Mouse (Mus musculus) thymus, postnatal 36 days (tissue): ENCODE measurements at regions not wholly inside any gene's neighbourhood (a gene's known extent, or its start where the extent isn't known, plus 50 kb on each side); places are given as distances from the start of the nearest gene placed in this dataset.
"Not testable (repeated sequence)": the region's sequence is repeated elsewhere in the genome, so short reads cannot be mapped to it uniquely, and the experiment has no call there.

Experiments
- DNase-seq, 2 experiments: peaks; one replicate each; pipeline ENCODE4 v3.0.0; 2022; ENCODE audit warnings: mixed read lengths in 2 of 2

DNA sequence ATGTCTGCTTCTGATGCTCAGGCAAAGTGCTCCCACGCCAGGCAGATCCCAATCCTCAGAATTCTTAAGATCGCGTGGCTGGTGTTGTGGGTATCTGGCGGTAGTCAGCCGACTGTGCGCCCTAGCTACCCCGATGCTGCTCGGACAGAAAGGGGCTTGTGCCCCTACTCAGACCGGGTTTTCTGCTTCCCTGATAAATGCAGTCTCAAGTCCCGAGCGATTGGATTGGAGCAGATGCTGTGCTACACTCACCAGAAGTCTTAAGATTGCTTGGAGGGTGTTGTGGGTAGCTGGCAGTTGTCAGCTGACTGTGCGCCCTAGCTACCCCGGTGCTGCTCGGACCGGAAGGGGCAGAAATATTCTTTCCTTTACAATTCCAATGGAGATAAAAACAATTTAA, 99.3 kb downstream of the Gm7489 start:
- not testable (repeated sequence) for DNase-seq

DNA sequence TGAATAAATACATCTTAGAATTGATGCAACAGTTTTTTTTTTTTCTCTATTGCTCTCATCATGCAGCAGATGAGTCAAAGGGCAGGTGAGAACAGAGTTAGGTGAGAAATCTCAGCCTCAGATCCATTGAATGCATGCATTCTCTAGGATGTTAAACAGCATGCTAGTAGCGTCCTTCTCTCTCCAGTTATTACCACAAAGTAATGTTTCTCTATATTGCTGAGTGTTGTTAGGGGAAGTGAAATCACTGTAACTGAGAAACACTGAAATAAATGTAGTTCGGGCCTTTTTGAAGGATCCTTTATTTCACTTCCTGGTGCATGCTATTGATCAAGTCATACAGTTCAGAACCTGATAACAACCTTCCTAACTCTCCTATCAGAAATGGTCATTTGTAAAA, 105.2 kb downstream of the Gm7489 start:
- DNase-seq, result no peak

DNA sequence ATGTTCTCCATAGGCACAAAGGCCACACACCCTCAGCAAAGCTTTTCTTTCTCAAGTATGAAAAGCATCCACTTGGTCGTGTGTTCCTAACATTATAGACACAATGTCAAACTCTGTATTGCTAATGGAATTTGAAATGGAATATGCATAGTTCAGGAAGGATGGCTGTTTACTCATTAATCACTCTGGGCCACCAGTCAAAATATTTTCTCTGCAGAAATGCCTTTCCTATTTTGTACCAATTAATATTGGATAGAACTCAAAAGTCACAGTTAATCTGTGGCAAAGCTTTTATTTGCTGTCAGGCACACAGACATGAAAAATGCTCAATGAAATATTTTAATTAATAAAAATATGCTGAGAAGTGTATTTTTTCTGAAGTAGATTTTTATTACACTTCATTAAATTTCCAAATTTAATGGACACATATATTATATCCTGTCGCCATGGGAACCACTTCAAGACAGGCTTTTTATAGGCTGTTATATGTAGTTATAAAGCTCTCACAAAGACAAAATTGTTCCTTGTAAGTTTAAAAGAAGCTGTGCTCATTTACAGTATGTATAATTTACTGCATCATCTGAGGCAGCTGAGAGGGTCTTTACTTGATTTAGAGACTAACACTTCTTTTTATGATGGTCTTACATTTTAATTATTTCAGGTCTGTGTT, 110.6 kb downstream of the Gm7489 start:
- DNase-seq, result no peak

DNA sequence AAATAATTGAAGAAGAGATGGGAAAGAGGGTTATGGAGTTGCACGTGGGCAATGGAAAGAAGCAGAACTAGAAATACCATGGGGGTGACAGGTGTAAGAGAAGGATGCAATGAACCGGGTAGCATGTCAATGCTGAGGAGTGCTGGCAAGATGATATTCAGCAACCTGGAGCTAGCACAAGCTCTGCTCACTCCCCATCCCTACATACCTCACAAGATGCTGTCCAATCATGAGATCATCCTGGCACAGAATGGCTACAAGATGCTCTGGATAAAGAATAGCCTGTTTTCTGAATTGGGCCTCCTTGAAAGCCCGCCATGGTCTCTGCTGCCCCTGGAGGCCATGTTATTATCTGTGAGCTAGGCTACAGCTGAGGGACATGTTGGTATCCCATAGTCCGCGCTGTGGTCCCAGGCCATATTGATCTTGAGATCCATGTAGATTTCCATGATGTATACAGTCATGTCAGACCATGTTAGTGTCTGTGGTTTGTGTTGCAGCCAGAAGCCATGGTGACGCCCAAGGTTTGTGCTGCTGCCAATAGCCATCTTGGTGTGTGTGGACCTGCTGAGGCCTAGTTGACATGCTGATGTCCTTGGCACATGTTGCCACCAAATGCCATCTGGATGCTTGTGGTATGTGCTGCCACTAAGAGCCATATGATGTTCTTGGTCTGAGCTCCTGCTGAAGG, 114.0 kb downstream of the Gm7489 start:
- DNase-seq, result no peak

DNA sequence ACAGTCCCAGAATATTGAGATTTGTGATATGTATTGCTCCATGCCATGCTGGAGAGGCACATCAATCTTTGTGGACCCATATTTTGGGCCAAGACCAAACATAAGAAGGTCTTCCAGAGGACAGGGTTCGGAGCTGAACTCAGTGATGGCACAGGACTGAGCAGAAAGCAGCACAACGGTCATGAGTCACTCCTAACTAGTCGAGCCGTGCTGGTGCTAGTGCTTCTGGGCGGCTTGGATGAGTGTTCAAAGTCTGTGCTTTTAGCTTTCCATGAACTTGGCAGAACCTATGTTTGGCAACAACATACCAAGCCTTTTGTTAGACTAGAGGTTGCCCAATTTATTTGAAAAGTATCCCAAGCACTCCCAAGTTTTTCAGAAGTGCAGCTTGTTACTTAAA, 149.1 kb downstream of the Gm7489 start:
- DNase-seq, result no peak

DNA sequence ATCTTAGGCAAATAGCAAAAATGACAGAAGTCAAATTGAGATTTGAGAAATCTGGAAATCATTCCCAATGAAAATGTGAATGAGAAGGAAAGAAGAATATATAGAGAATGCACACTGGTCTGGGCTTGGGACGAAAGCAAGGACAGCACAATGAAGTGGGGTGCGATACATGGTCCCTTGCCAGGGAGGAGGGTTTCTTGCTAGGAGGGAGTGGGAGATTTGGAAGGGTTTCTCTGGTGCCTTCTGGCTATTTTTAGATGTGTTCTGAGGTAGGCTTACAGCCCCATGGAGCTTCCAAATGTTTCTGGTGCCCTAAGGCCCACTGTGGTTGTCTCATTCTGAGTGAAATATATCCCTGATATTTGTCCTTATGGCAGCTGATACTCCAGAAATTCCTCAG, 166.0 kb downstream of the Gm7489 start:
- no peak for DNase-seq

DNA sequence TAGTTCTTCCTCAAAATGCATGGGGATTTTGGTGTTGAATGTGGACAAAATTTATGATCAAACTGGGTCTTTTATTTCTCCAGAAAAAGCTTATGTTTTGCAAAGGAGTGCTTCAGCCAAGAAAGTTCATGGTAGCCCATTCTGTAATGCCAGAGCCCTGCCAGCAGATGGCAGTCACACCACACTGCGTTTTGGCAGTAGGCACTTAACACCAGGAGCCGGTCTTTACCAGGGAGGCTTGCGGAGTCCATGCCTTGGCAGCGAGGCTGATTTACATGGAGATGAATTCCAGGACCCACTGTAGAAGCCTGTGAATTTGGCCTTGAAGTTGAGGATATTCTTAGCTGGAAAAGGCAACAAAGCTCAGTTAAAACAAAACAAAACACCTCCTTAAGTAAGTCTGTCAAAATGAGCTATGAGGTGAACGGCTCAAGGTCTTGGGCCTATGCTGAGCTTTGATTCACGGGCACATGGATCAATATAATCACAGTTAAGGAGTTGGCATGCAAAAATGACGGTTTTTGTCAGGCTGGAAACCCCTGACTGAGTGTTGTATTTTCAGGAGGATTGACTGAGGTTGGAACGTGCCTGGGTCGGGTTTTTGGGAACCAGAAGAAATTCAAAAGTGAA, 185.4 kb downstream of the Gm7489 start:
- DNase-seq, result peak in 1 of 2 experiments; percentile 3

DNA sequence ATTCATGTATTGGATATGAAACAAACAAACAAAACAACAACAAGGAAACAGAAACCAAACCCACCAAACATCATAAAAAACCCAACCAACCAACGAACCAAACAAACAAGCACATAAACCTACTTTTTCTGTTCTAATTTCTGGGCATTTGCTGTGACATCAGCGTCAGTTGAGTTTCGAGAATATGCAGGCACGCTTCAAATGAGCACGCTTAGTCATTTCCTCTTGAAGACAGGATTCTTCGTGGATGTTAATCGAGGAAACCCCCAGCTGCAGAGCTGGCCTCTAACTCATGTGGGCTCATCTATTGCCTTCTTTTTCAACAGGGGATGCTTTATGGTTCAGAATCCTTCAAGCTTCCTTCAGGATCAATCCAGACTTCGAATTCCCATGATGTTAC, 187.0 kb downstream of the Gm7489 start:
- no peak for DNase-seq

DNA sequence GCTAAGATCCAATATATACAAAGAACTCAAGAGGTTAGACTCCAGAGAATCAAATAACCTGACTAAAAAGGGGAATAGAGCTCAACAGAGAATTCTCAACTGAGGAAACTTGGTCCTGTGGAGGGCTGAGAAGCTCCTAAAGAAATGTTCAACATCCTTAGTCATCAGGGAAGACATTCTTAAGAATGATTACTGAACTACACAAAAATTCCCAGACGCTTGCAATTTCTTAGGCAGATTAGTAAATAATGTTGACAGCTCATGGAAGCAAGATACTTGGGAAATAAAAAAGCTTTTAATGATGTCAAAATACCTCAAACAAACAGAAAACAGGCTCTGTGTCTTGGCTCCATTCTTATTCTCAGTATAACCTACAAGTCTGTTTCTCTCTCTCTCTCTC, 206.6 kb downstream of the Gm7489 start:
- DNase-seq, result no peak

DNA sequence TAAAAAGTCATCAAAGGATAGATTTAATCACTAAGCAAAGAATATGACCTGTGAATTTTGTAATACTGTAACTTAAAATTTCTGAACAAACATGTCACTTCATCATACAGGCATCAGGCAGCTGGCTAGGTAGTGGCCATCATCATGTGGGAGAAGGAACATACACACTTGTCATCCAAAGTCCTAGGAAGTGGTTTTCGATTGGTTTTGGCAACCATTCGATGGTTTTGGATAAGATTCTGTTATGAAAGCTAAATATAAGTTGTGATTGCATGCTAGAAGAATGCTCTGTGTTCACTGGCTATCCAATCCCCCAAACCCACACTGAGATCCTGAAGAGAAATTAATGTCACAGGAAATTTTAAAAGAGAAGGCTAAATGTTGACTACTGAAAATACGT, 207.7 kb downstream of the Gm7489 start:
- no peak for DNase-seq

DNA sequence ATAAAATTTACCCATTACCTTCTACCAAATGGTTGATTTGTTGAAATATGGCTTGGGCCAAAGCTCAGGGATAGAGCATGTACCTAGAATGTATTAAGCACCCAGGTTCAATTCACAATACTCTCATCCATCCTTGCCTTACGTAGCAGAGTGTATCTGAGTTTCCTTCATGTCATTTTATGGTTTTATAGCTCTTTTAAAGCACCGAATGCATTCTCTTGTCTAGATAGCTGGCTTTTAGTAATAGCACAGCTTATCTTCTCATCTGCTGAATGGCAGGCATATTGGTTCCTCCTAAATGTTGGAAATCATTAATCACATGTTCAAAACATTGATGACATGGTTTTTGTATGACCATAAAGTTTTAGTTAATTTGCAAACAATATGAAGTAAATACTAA, 212.8 kb downstream of the Gm7489 start:
- DNase-seq, result no peak

DNA sequence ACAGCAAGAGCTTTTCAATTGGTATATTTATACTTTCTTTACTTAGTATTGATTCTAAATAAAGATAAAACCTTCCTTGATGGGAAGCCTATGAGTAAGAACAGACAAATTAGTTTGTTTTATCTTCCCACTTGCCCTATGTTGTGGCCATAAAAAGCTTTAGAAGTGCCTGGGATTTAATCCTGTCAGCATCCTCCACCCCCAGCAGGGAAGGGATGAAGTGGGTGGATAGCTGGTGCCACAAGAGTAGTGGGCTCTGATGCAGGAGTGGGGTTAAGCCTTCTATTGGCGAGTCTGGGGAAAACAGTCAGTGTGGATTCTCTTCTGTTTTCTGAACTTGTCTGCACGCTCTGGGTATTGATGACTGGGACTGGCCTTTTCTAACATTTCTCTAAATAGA, 227.7 kb downstream of the Gm7489 start:
- DNase-seq, result no peak

DNA sequence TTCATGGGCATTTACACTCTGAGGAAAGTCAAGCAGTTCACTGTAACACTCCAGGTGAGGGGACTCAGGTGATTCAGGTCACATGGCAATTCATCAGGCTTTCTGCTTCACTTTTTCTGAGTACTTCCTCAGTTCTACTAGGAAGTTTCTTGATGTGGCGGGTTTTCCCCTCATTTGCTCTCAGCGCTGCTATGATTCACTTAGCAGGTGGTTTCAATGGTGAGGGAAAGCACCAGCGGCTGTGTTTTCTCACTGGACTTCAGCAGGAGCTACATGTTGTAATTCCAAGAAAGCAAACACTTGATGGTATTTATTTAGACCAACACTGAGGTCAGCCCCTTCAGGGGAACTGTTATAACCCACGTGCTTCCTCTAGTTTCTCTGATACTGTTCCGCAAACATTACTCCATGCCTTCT, 229.4 kb downstream of the Gm7489 start:
- no peak for DNase-seq

DNA sequence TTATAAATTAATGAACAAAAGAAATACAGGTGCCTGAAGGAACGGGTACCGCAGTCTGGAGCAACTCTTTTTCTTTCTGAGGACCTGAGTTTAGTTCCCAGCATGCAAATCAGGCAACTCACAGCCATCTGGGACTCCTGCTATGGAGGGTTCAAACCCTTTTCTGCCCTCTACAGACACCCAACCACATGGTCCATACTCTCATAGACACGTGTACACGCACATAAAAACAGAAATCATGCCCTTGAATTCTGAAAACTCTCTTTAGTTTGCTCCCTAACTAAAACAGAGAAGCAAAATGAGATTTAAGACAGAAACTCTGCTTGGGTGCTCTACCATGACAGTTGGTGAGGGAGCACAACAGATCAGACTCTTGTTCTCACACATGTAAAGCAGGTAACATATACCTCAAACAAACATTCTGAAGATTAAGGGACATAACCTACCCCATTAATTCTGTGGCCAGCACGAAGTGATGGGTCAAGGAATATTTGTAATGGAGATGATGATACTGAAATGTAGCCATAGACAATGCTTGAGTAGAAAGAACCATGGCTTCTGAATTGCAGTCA, 233.3 kb downstream of the Gm7489 start:
- no peak for DNase-seq

DNA sequence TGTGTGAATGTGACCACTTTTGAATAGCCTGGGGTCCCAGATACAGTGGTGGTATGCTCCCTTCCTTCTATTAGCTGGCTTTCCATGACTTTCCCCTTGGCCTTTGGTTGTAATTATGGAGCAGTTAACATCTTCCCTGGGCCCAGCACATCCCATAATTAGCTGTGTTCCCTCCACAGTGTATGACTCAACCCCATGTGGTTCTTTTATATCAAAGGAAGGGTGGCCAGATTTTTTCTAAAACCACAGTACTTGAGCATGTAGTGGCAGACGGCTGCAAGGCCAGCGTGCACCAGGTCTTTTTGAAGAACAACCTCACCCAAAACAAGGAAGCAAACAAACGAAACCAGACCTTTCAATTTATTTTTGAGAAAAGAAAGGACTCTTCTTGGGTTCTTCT, 235.8 kb downstream of the Gm7489 start:
- DNase-seq, result no peak

DNA sequence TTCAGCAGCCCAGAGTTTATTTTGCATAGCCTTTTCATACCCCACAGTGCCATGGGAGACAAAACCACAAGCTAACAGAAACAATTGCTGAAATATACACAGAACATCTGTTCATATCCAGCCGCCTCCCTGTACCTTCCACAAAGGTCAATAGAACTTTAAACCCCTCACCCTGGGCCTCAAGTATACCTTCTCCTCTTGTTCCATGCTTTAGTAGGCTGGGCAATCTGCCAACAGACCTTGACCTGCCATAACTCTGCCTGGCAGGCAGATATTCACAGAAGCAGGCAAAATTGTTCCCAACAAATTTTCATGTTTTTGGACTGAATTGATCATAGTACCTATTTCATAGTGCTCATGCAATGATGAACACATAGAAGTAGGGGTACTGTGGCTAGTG, 279.6 kb downstream of the Gm7489 start:
- DNase-seq, result no peak

DNA sequence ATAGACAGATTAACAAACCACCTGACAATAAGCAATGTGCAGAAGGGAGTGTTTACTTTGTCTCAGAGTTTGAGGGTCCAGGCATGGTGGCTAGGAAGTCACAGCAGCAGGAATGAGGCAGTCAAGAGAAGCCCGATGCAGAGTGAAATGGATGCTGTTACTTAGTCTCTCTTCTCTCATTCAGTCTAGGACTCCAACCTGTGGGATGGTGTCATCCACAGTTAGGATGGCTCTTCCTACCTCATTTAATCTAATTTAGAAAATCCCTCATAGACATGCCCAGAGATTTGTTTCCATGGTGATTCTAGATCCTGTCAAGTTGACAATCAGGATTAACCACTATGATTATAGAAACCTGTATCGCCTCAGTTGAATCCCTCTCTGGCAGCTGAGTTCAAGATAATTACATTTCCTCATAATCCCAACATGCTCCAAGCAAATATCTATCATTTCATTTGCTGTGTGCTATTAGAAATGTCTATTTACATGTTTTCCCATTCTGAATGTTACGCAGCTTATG, 283.2 kb downstream of the Gm7489 start:
- DNase-seq, result no peak

DNA sequence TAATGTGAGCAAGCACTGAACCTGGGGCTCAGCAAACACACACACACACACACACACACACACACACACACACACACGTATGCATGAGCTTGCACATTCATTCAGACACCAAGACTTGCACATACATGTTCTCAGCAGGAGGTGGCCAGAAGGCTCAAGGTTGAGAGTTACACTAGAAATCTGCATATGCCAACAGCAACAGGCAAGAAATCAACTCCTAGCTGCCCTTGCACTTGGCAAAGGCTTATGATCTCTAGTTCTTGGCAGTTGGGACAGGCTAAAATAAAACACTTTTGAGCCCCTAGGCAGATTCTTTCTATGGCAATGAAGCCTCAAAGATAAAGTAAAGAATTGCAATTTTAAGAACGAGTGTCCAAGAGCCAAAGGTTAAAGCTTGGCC, 292.5 kb downstream of the Gm7489 start:
- DNase-seq, result no peak

DNA sequence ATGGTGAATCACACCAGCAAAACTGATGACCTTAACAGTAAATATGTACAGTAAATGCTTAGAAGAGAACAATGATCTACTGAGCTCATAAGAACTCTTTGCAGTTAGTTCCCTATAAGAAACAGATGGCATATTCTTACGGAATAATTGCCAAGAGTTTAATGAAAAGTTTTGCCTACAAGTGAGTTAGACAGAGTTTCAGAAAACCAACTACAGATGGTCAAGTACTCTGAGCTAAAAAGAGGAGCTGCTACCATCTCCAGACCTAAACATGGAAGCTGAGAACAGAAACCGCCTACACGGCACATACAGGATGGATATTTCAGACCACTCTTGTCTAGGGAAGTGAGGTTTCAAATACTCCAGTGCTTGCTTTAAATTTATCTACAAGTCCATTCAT, 293.1 kb downstream of the Gm7489 start:
- DNase-seq, result no peak
